Mouse (Mus musculus): ENCODE results near the gene Tcta. TPM values are rescaled to one million over a fixed set of nuclear protein-coding genes. Genes with fewer than 3 reads are reported as not detected.
"Not testable (repeated sequence)": the region's sequence is repeated elsewhere in the genome, so short reads cannot be mapped to it uniquely, and the experiment has no call there.

Gene Tcta
- polyA plus RNA-seq, 1 experiment from 2014 or later, result 47.5 TPM

- H3K4me1 ChIP-seq (replicated peaks; ENCODE audit: insufficient read depth, low read length), result peaks cover 12% of the 10 kb centered on the region
- 0 out of 2 replicates have a peak overlapping the region, but pooled peaks have one; percentile 13 for H3K9ac ChIP-seq (ENCODE audit: low read depth, low read length)
- DNase-seq (ENCODE audit: low spot score) (no peak), ATAC-seq (replicated peaks; ENCODE audit: low FRiP score, low read depth) (peak; percentile 53; the same call in 1 of the 2 replicates)
- WGBS, result 52% methylated on average over 5 of the region's 5 CpGs
- H3K9me3 ChIP-seq (replicated peaks; ENCODE audit: low read length), result no peaks in the 10 kb centered on the region
- no peaks in the 10 kb centered on the region for H3K27me3 ChIP-seq (ENCODE audit: insufficient read depth, low read length)
- no peak overlapping the region for H3K4me3 ChIP-seq (replicated peaks; ENCODE audit: low read depth, low read length)
- H3K36me3 ChIP-seq (ENCODE audit: insufficient read depth, low read length), result no peaks in the 10 kb centered on the region
- peak overlapping the region; percentile 70 for H3K27ac ChIP-seq
- H3K4me2 ChIP-seq (ENCODE audit: low read length), result no peak overlapping the region
- no peak for TF ChIP-seq CTCF (IDR thresholded peaks at IDR 0.05; ENCODE audit: low read depth)
Observed at GRCm38 (mm10) chr9:108274476-108275330, 31.3 kb downstream of the Tcta start.

GRCm38 (mm10) chr9:108273485-108273884, 32.5 kb downstream of the Tcta start:
- Histone ChIP-seq H3K36me3 (ENCODE audit: insufficient read depth, low read length) (no peaks in the 10 kb centered on the region), H3K9me3 (replicated peaks; ENCODE audit: low read length) (no peaks in the 10 kb centered on the region), H3K27ac (no peak overlapping the region), H3K4me1 (replicated peaks; ENCODE audit: insufficient read depth, low read length) (peaks cover 12% of the 10 kb centered on the region), H3K4me3 (replicated peaks; ENCODE audit: low read depth, low read length) (no peak overlapping the region), H3K27me3 (ENCODE audit: insufficient read depth, low read length) (no peaks in the 10 kb centered on the region), H3K4me2 (ENCODE audit: low read length) (no peak overlapping the region), H3K9ac (ENCODE audit: low read depth, low read length) (no peak overlapping the region)
- no peak for TF ChIP-seq CTCF (IDR thresholded peaks at IDR 0.05; ENCODE audit: low read depth)
- WGBS, result 80% methylated on average over 4 of the region's 4 CpGs
- DNase-seq (ENCODE audit: low spot score), result no peak
- ATAC-seq (replicated peaks; ENCODE audit: low FRiP score, low read depth), result no peak

DNA sequence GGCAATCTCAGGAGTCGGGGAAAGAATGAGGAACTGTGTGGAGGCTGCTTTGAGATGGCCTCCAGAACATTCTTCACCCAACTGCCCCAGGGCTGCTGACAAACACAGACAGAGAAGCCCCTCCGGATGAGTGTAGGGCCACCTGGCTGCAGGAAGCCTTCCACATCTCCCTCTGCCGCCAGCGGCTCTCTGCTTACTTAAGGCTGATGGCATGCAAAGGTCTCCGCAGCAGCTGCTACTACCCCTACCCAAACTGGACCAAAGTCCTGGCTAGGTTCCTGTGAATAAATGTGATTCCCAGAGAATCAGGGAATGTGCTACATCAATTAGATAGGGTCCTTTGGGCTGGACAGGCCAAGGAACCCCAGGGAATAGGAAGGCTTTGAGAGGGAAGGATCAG, 33.3 kb downstream of the Tcta start:
- no peak overlapping the region for H3K4me2 ChIP-seq (ENCODE audit: low read length)
- no peak overlapping the region for H3K9ac ChIP-seq (ENCODE audit: low read depth, low read length)
- H3K27me3 ChIP-seq (ENCODE audit: insufficient read depth, low read length), result no peaks in the 10 kb centered on the region
- H3K4me1 ChIP-seq (replicated peaks; ENCODE audit: insufficient read depth, low read length), result peaks cover 12% of the 10 kb centered on the region
- H3K9me3 ChIP-seq (replicated peaks; ENCODE audit: low read length), result no peaks in the 10 kb centered on the region
- TF ChIP-seq CTCF (IDR thresholded peaks at IDR 0.05; ENCODE audit: low read depth), result no peak; the same call in 1 of the 2 replicates
- DNase-seq (ENCODE audit: low spot score) (no peak), ATAC-seq (replicated peaks; ENCODE audit: low FRiP score, low read depth) (no peak)
- H3K27ac ChIP-seq, result peak overlapping the region; percentile 48; the same call in 1 of the 2 replicates
- H3K4me3 ChIP-seq (replicated peaks; ENCODE audit: low read depth, low read length), result no peak overlapping the region
- WGBS, result 61% methylated on average over 5 of the region's 5 CpGs
- H3K36me3 ChIP-seq (ENCODE audit: insufficient read depth, low read length), result no peaks in the 10 kb centered on the region

DNA sequence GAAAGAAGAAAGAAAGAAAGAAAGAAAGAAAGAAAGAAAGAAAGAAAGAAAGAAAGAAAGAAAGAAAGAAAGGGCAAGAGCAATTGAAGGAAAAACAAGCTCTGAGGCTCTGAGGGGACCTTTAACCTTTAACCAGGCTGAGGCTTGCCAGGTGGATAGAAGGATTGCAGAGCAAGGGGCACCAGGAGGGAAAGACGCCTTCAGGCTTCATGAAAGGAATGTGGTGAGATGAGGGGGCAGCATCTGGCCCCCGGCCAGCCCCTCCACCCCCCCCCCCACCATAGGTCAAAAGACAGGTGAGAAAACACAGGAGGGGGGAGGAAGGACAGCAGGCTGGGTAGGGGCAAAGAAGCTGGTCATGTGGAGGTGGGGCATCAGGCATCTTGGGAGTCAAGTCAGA, 34.0 kb downstream of the Tcta start:
- H3K36me3 ChIP-seq (ENCODE audit: insufficient read depth, low read length), result no peaks in the 10 kb centered on the region
- H3K27me3 ChIP-seq (ENCODE audit: insufficient read depth, low read length), result no peaks in the 10 kb centered on the region
- peak overlapping the region; percentile 48; the same call in 1 of the 2 replicates for H3K27ac ChIP-seq
- no peak for ATAC-seq (replicated peaks; ENCODE audit: low FRiP score, low read depth)
- TF ChIP-seq CTCF (IDR thresholded peaks at IDR 0.05; ENCODE audit: low read depth), result no peak
- no peak overlapping the region for H3K4me3 ChIP-seq (replicated peaks; ENCODE audit: low read depth, low read length)
- 0 out of 2 replicates have a peak overlapping the region, but pooled peaks have one; percentile 14 for H3K9ac ChIP-seq (ENCODE audit: low read depth, low read length)
- no peak overlapping the region for H3K4me2 ChIP-seq (ENCODE audit: low read length)
- H3K9me3 ChIP-seq (replicated peaks; ENCODE audit: low read length), result no peaks in the 10 kb centered on the region
- no peak for DNase-seq (ENCODE audit: low spot score)
- H3K4me1 ChIP-seq (replicated peaks; ENCODE audit: insufficient read depth, low read length), result peaks cover 12% of the 10 kb centered on the region
- WGBS, result 23% methylated on average over 2 of the region's 2 CpGs

DNA sequence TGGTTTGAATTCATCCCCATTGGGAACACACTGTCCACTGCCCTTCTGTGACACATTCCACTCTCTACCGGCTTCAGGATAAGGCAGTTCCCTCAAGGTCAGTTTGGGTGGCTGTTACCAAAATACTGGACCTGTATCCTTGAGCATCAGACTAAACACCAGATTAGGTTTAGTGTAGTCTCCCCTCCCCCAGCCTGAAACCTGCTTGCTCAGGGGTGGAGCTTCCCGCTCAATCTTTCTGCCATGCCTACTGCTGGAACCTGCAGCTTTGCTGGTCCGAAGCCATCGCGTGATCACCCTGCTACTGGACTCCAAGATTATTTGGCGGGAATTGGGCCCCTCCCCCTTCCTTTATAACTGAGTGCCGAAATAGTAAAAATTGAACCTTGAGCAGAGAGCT, 37.3 kb downstream of the Tcta start:
- H3K4me1 ChIP-seq (replicated peaks; ENCODE audit: insufficient read depth, low read length), result peaks cover 13% of the 10 kb centered on the region
- not testable (repeated sequence) for H3K36me3 ChIP-seq (ENCODE audit: insufficient read depth, low read length); H3K9ac ChIP-seq (ENCODE audit: low read depth, low read length); H3K27ac ChIP-seq; H3K27me3 ChIP-seq (ENCODE audit: insufficient read depth, low read length); DNase-seq (ENCODE audit: low spot score); H3K4me2 ChIP-seq (ENCODE audit: low read length); H3K9me3 ChIP-seq (replicated peaks; ENCODE audit: low read length); H3K4me3 ChIP-seq (replicated peaks; ENCODE audit: low read depth, low read length); ATAC-seq (replicated peaks; ENCODE audit: low FRiP score, low read depth)
- WGBS, result 76% methylated on average over 6 of the region's 7 CpGs

DNA sequence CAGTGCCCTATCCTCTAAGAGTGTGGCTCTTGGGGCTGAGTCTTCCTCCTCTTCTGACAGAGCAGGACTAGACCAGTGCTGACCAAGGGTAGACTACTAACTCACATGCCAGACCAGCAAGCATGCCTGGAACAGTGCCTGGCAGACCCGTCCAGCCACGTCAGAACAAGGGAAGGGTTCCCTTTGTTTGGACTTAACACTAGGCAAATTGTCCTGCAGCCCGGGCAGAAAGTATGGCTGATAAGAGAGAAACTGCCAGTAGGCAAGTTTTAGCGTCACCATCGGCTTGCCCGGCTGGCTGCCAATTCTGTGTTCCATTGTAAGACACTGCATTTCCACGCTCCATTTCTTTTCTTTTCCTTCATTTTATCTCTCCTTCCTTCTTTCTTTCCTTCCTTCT, 38.3 kb downstream of the Tcta start:
- H3K4me1 ChIP-seq (replicated peaks; ENCODE audit: insufficient read depth, low read length), result peaks cover 13% of the 10 kb centered on the region
- 0 out of 2 replicates have a peak overlapping the region, but pooled peaks have one; percentile 8 for H3K27ac ChIP-seq
- TF ChIP-seq CTCF (IDR thresholded peaks at IDR 0.05; ENCODE audit: low read depth), result no peak
- 85% methylated on average over 7 of the region's 7 CpGs for WGBS
- no peaks in the 10 kb centered on the region for H3K36me3 ChIP-seq (ENCODE audit: insufficient read depth, low read length)
- H3K9ac ChIP-seq (ENCODE audit: low read depth, low read length), result no peak overlapping the region
- H3K9me3 ChIP-seq (replicated peaks; ENCODE audit: low read length), result no peaks in the 10 kb centered on the region
- H3K27me3 ChIP-seq (ENCODE audit: insufficient read depth, low read length), result no peaks in the 10 kb centered on the region
- ATAC-seq (replicated peaks; ENCODE audit: low FRiP score, low read depth) (no peak), DNase-seq (ENCODE audit: low spot score) (no peak)
- H3K4me3 ChIP-seq (replicated peaks; ENCODE audit: low read depth, low read length), result no peak overlapping the region
- no peak overlapping the region for H3K4me2 ChIP-seq (ENCODE audit: low read length)

Measured in kidney, postnatal 0 days (tissue).